Mouse (Mus musculus) forebrain, embryonic 14.5 days (tissue): ENCODE data around the gene D130043K22Rik. TPM values are rescaled to one million over a fixed set of nuclear protein-coding genes. Genes with fewer than 3 reads are reported as not detected.

Source experiments
- ATAC-seq: fragments of 200-750 bp; cut with Nextera tagmentation; 2 replicates; pipeline ENCODE4 v1.8.0; 2017; ENCODE audit warnings: mild to moderate bottlenecking, moderate library complexity
- DNase-seq: peaks from one replicate; pipeline ENCODE4 v3.0.0-alpha.2; 2015; ENCODE audit warnings: low spot score
- H3K27ac ChIP-seq: fragments of 300-500 bp; sonication (generic); 2 replicates; pipeline ENCODE4 v1.5.1; 2014; ENCODE audit warnings: low read depth, mild to moderate bottlenecking, control low read depth, low read length, moderate library complexity
- H3K27me3 ChIP-seq: fragments of 300-500 bp; sonication (generic); replicated peaks from 2 replicates; pipeline ENCODE4 v1.6.1; 2014; ENCODE audit warnings: low read length, control low read depth, mixed read lengths; ENCODE audit not compliant: control insufficient read depth, insufficient read depth
- H3K36me3 ChIP-seq: fragments of 300-500 bp; sonication (generic); 2 replicates; pipeline ENCODE4 v1.6.1; 2014; ENCODE audit warnings: low read length, control low read depth; ENCODE audit not compliant: control insufficient read depth, insufficient read depth
- H3K4me1 ChIP-seq: fragments of 300-500 bp; sonication (generic); 2 replicates; pipeline ENCODE4 v1.6.1; 2014; ENCODE audit warnings: antibody characterized with exemption, low read length, control low read depth; ENCODE audit not compliant: control insufficient read depth, insufficient read depth
- H3K4me2 ChIP-seq: fragments of 300-500 bp; sonication (generic); 2 replicates; pipeline ENCODE4 v1.6.1; 2014; ENCODE audit warnings: mild to moderate bottlenecking, control low read depth, low read length
- H3K4me3 ChIP-seq: fragments of 300-500 bp; sonication (generic); 2 replicates; pipeline ENCODE4 v1.5.1; 2014; ENCODE audit warnings: low read depth, low read length, control low read depth
- H3K9ac ChIP-seq: fragments of 300-500 bp; sonication (generic); 2 replicates; pipeline ENCODE4 v1.6.1; 2014; ENCODE audit warnings: mild to moderate bottlenecking, low read length, control low read depth, moderate library complexity
- H3K9me3 ChIP-seq: fragments of 300-500 bp; sonication (generic); replicated peaks from 2 replicates; pipeline ENCODE4 v1.6.1; 2016; ENCODE audit warnings: low read length, control low read depth, mixed read lengths; ENCODE audit not compliant: control insufficient read depth
- WGBS: fragments of 180-500 bp; shearing (Covaris S2); extraction: QIAGEN DNeasy Blood & Tissue Kit; methylation state at CpG from one replicate; pipeline ENCODE4 v1.1.7; 2014; 5-methylcytosine and 5-hydroxymethylcytosine counted together
- polyA plus RNA-seq: library from polyadenylated mRNA; unstranded; fragments of >200 nt; fragmentation: Nextera tagmentation; extraction: Ambion mirVana; gene quantifications from 2 replicates; pipeline ENCODE4 v1.2.1, GENCODE M21; 2014

Gene D130043K22Rik
- polyA plus RNA-seq, 1 experiment from 2014 or later, result 1.4 TPM

DNA sequence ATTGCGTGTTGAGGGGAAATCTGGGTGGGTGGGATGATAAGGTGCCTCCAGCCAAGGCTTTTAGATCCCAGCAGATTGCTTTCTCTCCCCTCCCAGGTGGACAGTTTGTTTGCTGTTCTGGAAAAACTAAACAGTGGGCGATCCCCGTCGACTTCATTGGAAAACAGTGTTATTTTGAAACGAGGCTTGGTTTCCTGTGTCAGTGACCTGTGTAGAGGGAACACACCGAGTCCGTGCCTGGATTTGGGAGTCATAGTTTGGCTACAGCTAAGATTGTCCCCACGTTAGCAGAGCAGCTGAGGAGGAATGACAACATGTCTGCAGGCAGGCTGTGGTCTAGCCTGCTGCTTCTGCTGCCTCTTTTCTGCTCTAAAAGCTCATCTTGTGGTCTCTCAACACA lies 98.4 kb downstream of the D130043K22Rik start:
- Histone ChIP-seq H3K4me3 (no peak overlapping the region), H3K27ac (no peak overlapping the region), H3K36me3 (no peaks in the 10 kb centered on the region), H3K27me3 (no peaks in the 10 kb centered on the region), H3K9me3 (no peaks in the 10 kb centered on the region), H3K9ac (no peak overlapping the region), H3K4me2 (no peak overlapping the region), H3K4me1 (peaks cover 4% of the 10 kb centered on the region; the same call in 1 of the 2 replicates)
- ATAC-seq (no peak), DNase-seq (no peak)
- WGBS, result 83% methylated on average over 8 of the region's 8 CpGs

DNA sequence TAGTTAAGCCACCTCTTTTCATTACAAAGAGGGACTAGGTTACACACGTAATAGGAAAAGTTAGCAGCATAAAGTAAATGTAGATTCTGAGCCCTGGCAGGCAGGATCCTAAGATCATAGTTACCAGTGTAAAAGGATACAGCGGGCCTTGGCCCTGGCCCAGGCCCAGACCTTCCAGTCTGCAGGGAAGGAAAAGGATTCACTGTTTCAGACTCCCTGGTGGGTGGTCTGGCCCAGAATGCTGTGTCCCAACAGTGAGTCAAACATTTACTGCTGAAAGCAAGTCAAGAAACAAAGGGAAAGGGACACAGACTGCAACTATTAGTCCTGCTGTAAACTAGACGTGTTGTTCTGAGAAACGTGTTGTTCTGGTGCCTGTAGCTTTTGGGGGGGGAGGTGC lies 100.6 kb downstream of the D130043K22Rik start:
- Histone ChIP-seq H3K9ac (no peak overlapping the region), H3K4me2 (no peak overlapping the region), H3K27me3 (no peaks in the 10 kb centered on the region), H3K27ac (no peak overlapping the region), H3K36me3 (no peaks in the 10 kb centered on the region), H3K4me3 (no peak overlapping the region), H3K4me1 (peaks cover 4% of the 10 kb centered on the region; the same call in 1 of the 2 replicates), H3K9me3 (no peaks in the 10 kb centered on the region)
- ATAC-seq (peak; percentile 44; the same call in 1 of the 2 replicates), DNase-seq (peak; percentile 47)
- 15% methylated on average over 4 of the region's 4 CpGs for WGBS

DNA sequence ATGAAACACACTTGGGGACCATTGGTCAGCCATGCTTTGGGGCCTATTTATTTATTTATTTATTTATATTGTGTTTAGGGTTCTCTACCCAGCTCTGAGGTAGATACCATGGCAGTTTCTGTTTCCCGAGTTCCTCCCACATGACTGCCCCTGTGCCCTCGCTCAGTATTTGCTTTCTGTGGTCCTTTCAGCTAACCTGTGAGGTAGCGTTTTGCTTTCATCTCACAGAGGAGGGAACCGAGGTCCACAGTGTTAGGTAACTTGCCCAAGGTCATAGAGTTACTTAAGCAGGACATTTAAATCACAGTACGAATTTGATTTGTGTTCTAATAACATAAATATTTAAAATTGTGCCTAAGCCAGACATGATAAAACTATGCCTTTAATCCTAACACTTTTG lies 102.2 kb downstream of the D130043K22Rik start:
- WGBS, result 88% methylated on average over 5 of the region's 5 CpGs

DNA sequence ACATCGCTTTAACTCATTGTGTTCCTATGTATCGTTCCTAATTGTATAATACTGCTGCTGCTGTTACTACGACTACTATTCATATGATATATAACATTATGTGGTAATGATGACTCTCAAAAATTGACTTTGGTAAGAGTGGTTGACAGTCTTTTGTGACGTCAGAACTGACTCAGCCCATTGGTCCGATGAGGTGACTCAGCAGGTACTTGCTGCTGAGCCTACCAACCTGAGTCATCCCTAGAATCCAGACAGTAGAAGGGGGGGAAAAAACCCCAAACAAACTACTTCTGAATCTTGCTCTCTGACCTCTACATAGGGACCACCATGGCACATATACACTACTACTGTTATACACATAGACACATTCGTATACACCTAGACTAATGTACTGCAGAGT lies 103.9 kb downstream of the D130043K22Rik start:
- H3K9me3 ChIP-seq, result no peaks in the 10 kb centered on the region
- no peak overlapping the region for H3K9ac ChIP-seq
- H3K36me3 ChIP-seq, result no peaks in the 10 kb centered on the region
- H3K27me3 ChIP-seq, result no peaks in the 10 kb centered on the region
- no peak overlapping the region for H3K4me2 ChIP-seq
- H3K4me1 ChIP-seq, result no peaks in the 10 kb centered on the region
- no peak overlapping the region for H3K27ac ChIP-seq
- ATAC-seq, result no peak
- H3K4me3 ChIP-seq, result no peak overlapping the region
- WGBS, result 92% methylated on average over 6 of the region's 6 CpGs
- no peak for DNase-seq

More for the DNA sequence above, 102.2 kb downstream of the D130043K22Rik start:
- no peaks in the 10 kb centered on the region for H3K9me3 ChIP-seq
- H3K4me3 ChIP-seq, result no peak overlapping the region
- no peaks in the 10 kb centered on the region for H3K27me3 ChIP-seq
- DNase-seq (no peak), ATAC-seq (no peak)
- H3K36me3 ChIP-seq, result no peaks in the 10 kb centered on the region
- no peak overlapping the region for H3K27ac ChIP-seq
- no peak overlapping the region for H3K9ac ChIP-seq
- H3K4me2 ChIP-seq, result no peak overlapping the region
- peaks cover 4% of the 10 kb centered on the region; the same call in 1 of the 2 replicates for H3K4me1 ChIP-seq

Other genes starting within 250 kb of the D130043K22Rik start
- not detected in 2 replicates for gene Armh2, start 103.9 kb upstream of the D130043K22Rik start, polyA plus RNA-seq
- gene Gmnn, start 83.2 kb upstream of the D130043K22Rik start, polyA plus RNA-seq, result 44.9 and 65.6 TPM in 2 replicates
- 50.3 and 57.9 TPM in 2 replicates for gene BC005537, start 43.5 kb upstream of the D130043K22Rik start, polyA plus RNA-seq
- 66.1 and 73.3 TPM in 2 replicates for gene Acot13, start 13.6 kb upstream of the D130043K22Rik start, polyA plus RNA-seq
- gene Tdp2, start 13.5 kb upstream of the D130043K22Rik start, polyA plus RNA-seq, result 44.9 and 45.1 TPM in 2 replicates
- 7.5 and 8.0 TPM in 2 replicates for gene Aldh5a1, start 92.5 kb downstream of the D130043K22Rik start, polyA plus RNA-seq
- gene Gpld1, start 98.0 kb downstream of the D130043K22Rik start, polyA plus RNA-seq, result 0.67 and 0.99 TPM in 2 replicates
- 15.8 and 18.1 TPM in 2 replicates for gene Mrs2, start 175.2 kb downstream of the D130043K22Rik start, polyA plus RNA-seq
- gene Dcdc2a, start 210.9 kb downstream of the D130043K22Rik start, polyA plus RNA-seq, result 1.4 and 2.3 TPM in 2 replicates